Mouse (Mus musculus) liver, embryonic 11.5 days (tissue): ENCODE data around the gene I0C0044D17Rik. TPM values are rescaled to one million over a fixed set of nuclear protein-coding genes. Genes with fewer than 3 reads are reported as not detected.

Source experiments
- ATAC-seq: fragments of 200-750 bp; cut with Nextera tagmentation; replicated peaks from 2 replicates; pipeline ENCODE4 v1.8.0; 2017; ENCODE audit warnings: moderate number of reproducible peaks, mild to moderate bottlenecking, moderate TSS enrichment, moderate library complexity; ENCODE audit not compliant: low FRiP score
- DNase-seq: peaks from one replicate; pipeline ENCODE4 v3.0.0-alpha.2; 2017; ENCODE audit warnings: low spot score
- H3K27ac ChIP-seq: fragments of 300-500 bp; sonication (generic); 2 replicates; pipeline ENCODE4 v1.5.1; 2014; ENCODE audit warnings: mild to moderate bottlenecking, low read depth, low read length, control low read depth
- H3K27me3 ChIP-seq: fragments of 300-500 bp; sonication (generic); replicated peaks from 2 replicates; pipeline ENCODE4 v1.6.1; 2014; ENCODE audit warnings: low read length, mixed read lengths; ENCODE audit not compliant: control insufficient read depth, insufficient read depth
- H3K36me3 ChIP-seq: fragments of 300-500 bp; sonication (generic); 2 replicates; pipeline ENCODE4 v1.6.1; 2014; ENCODE audit warnings: mild to moderate bottlenecking, low read length, moderate library complexity, mixed read lengths; ENCODE audit not compliant: control insufficient read depth, insufficient read depth
- H3K4me1 ChIP-seq: fragments of 300-500 bp; sonication (generic); replicated peaks from 2 replicates; pipeline ENCODE4 v1.6.1; 2014; ENCODE audit warnings: low read length, mixed read lengths; ENCODE audit not compliant: control insufficient read depth, insufficient read depth
- H3K4me2 ChIP-seq: fragments of 300-500 bp; sonication (generic); 2 replicates; pipeline ENCODE4 v1.6.1; 2014; ENCODE audit warnings: mild to moderate bottlenecking, control low read depth, moderate library complexity
- H3K4me3 ChIP-seq: fragments of 300-500 bp; sonication (generic); 2 replicates; pipeline ENCODE4 v1.5.1; 2014; ENCODE audit warnings: low read depth, low read length, control low read depth
- H3K9ac ChIP-seq: fragments of 300-500 bp; sonication (generic); 2 replicates; pipeline ENCODE4 v1.6.1; 2014; ENCODE audit warnings: low read depth, low read length, control low read depth
- H3K9me3 ChIP-seq: fragments of 300-500 bp; sonication (generic); 2 replicates; pipeline ENCODE4 v1.6.1; 2016; ENCODE audit warnings: low read length, inconsistent platforms, mixed read lengths; ENCODE audit not compliant: control insufficient read depth
- WGBS: fragments of 180-500 bp; shearing (Covaris S2); extraction: QIAGEN DNeasy Blood & Tissue Kit; methylation state at CpG from one replicate; pipeline ENCODE4 v1.1.7; 2014; 5-methylcytosine and 5-hydroxymethylcytosine counted together
- polyA plus RNA-seq: library from polyadenylated mRNA; unstranded; fragments of >200 nt; fragmentation: Nextera tagmentation; extraction: Ambion mirVana; gene quantifications from 2 replicates; pipeline ENCODE4 v1.2.1, GENCODE M21; 2014

The I0C0044D17Rik gene
- polyA plus RNA-seq, 1 experiment from 2014 or later = not detected

DNA sequence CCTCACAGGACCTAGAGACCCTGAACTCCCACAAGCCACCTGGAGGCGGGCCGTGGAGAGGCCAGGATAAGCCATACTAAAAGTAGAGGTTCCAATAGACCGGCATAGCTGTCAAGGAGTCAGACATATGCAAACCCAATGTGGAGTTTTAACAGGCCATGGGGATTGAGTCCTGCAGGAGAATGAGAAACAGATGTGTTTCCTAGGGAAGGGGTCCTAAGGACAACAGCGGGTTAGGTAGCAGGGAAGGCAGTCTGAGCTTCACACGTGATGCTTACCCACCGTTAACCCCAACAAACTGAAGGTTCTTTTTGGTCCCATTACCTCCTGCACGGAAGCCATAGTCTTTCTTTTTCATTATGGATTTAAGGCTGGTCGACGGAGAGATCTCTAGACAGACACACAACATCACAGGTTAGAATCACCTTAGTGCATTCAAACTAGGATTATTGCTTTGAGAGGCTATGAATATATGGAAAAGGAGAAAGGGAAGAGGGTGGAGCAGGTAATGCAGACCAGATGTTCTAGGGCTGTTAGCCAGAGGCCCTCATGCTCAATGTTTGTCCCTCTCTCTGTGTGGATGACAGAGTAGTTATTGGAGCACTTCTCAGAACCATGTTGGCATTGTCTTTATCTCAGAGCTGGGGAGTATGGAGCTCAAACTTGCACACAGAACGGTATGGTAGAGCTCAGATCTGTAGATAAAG lies 46.8 kb downstream of the I0C0044D17Rik start:
- WGBS = 82% methylated on average over 10 of the region's 10 CpGs

GRCm38 (mm10) chr4:98773785-98774184 lies 49.9 kb downstream of the I0C0044D17Rik start:
- no peaks in the 10 kb centered on the region for H3K9me3 ChIP-seq
- DNase-seq (no peak), ATAC-seq (no peak)
- peaks cover 4% of the 10 kb centered on the region for H3K27me3 ChIP-seq
- H3K4me1 ChIP-seq = no peaks in the 10 kb centered on the region
- H3K27ac ChIP-seq = no peak overlapping the region
- no peak overlapping the region for H3K4me3 ChIP-seq
- 81% methylated on average over 5 of the region's 5 CpGs for WGBS
- H3K36me3 ChIP-seq = no peaks in the 10 kb centered on the region
- no peak overlapping the region for H3K4me2 ChIP-seq
- H3K9ac ChIP-seq = no peak overlapping the region

More for the DNA sequence above, 46.8 kb downstream of the I0C0044D17Rik start:
- Histone ChIP-seq H3K27me3 (peaks cover 9% of the 10 kb centered on the region), H3K27ac (no peak overlapping the region), H3K4me2 (no peak overlapping the region), H3K9ac (no peak overlapping the region), H3K4me3 (no peak overlapping the region), H3K4me1 (no peaks in the 10 kb centered on the region), H3K36me3 (no peaks in the 10 kb centered on the region), H3K9me3 (no peaks in the 10 kb centered on the region)
- ATAC-seq (no peak), DNase-seq (no peak)

Other genes with a start within 250 kb of the I0C0044D17Rik start
- 0.05 TPM in 1 of 2 replicates, not detected in the other for gene L1td1, start 97.1 kb downstream of the I0C0044D17Rik start, polyA plus RNA-seq
- 0.13 and 0.33 TPM in 2 replicates for gene Kank4, start 6.3 kb downstream of the I0C0044D17Rik start, polyA plus RNA-seq
- 109 and 122 TPM in 2 replicates for gene Usp1, start 100.0 kb upstream of the I0C0044D17Rik start, polyA plus RNA-seq
- gene Angptl3, start 207.1 kb upstream of the I0C0044D17Rik start, polyA plus RNA-seq = 12.1 and 13.9 TPM in 2 replicates